Mouse (Mus musculus) inflammation-experienced regulatory T-cells (primary cell): ENCODE data around the gene Prkd1. TPM values are rescaled to one million over a fixed set of nuclear protein-coding genes. Genes with fewer than 3 reads are reported as not detected.

Experiments used
- polyA plus RNA-seq, 2 experiments: library from polyadenylated mRNA; unstranded; fragments of 100-300 nt; shearing (Covaris generic); gene quantifications; one replicate each; pipeline ENCODE4 v1.2.1; 2017

The Prkd1 gene
- polyA plus RNA-seq, result under 1 TPM in 1 of 2 experiments, not detected in 1; 0.24 TPM

GRCm38 (mm10) chr12:50648671-50649541 lies at the start of gene Prkd1:
Prkd1 (minus strand) TSS chr12:50649098.

